10 mouse cellular contexts compared by ENCODE assay signal in genomic region chr10:39543258-39543770, GRCm38 (mm10).
DNase-seq lines count a peak whose midpoint lies in the region; ATAC-seq and TF ChIP-seq lines count a peak whose summit lies in the region.
"Had no signal": no experiment of that assay in that cellular context is flagged by ENCODE, and none has a peak within 500 bp of the region (broad histone marks: within the 10 kb centered on the region; RNA-seq: fewer than 3 reads in every experiment).

No protein-coding gene starts in this region.

- WGBS in heart, embryonic 12.5 days, result 59% methylated on average over 5 of the region's 5 CpGs
- WGBS in midbrain, embryonic 10.5 days, result 63% methylated on average over 5 of the region's 5 CpGs
- 61% methylated on average over 5 of the region's 5 CpGs for WGBS in midbrain, embryonic 11.5 days
- 82% methylated on average over 5 of the region's 5 CpGs for WGBS in limb, embryonic 10.5 days
- 78% methylated on average over 5 of the region's 5 CpGs for WGBS in stomach, postnatal 0 days

- no peak for TF ChIP-seq EP300 in stomach, postnatal 0 days (optimal IDR thresholded peaks at IDR 0.05)

- no peaks in the 10 kb centered on the region for H3K27me3 ChIP-seq in heart, embryonic 12.5 days (replicated peaks)
- H3K27me3 ChIP-seq in midbrain, embryonic 10.5 days (ENCODE audit: low read depth, poor library complexity, severe bottlenecking), result peaks cover 11% of the 10 kb centered on the region; the same call in 1 of the 2 replicates
- H3K27me3 ChIP-seq in midbrain, embryonic 11.5 days (ENCODE audit: control insufficient read depth, insufficient read depth, low read length), result no peaks in the 10 kb centered on the region
- no peaks in the 10 kb centered on the region for H3K27me3 ChIP-seq in limb, embryonic 10.5 days (ENCODE audit: low read depth, poor library complexity, severe bottlenecking)
- no peaks in the 10 kb centered on the region for H3K27me3 ChIP-seq in stomach, postnatal 0 days (ENCODE audit: control insufficient read depth, insufficient read depth, low read length)

- no peak overlapping the region for H3K4me2 ChIP-seq in heart, embryonic 12.5 days
- H3K4me2 ChIP-seq in midbrain, embryonic 11.5 days, result no peak overlapping the region
- no peak overlapping the region for H3K4me2 ChIP-seq in stomach, postnatal 0 days (replicated peaks; ENCODE audit: low read depth)

- DNase-seq in heart, postnatal 4 days, result no peak
- no peak for DNase-seq in midbrain, embryonic 10.5 days (ENCODE audit: low spot score)
- DNase-seq in midbrain, embryonic 11.5 days (ENCODE audit: low spot score, missing footprints), result no peak
- DNase-seq in limb, embryonic 10.5 days (ENCODE audit: low spot score), result no peak
- DNase-seq in stomach, postnatal 0 days (ENCODE audit: low spot score), result no peak
- DNase-seq in yolk sac, embryonic 10.5 days (ENCODE audit: low spot score), result no peak
- no peak for DNase-seq in adrenal gland, postnatal 25 days
- DNase-seq: kidney, postnatal 14 days; lung, postnatal 4 days had no signal

- no peaks in the 10 kb centered on the region for H3K9me3 ChIP-seq in heart, embryonic 12.5 days (replicated peaks)
- H3K9me3 ChIP-seq in midbrain, embryonic 10.5 days (replicated peaks), result no peaks in the 10 kb centered on the region
- H3K9me3 ChIP-seq in midbrain, embryonic 11.5 days (ENCODE audit: control insufficient read depth, low read length), result no peaks in the 10 kb centered on the region
- no peaks in the 10 kb centered on the region for H3K9me3 ChIP-seq in limb, embryonic 10.5 days (replicated peaks)
- no peaks in the 10 kb centered on the region for H3K9me3 ChIP-seq in stomach, postnatal 0 days (ENCODE audit: control insufficient read depth, low read length)

- H3K4me1 ChIP-seq in heart, embryonic 12.5 days (replicated peaks), result peaks cover 39% of the 10 kb centered on the region
- H3K4me1 ChIP-seq in midbrain, embryonic 10.5 days, result peaks cover 63% of the 10 kb centered on the region
- peaks cover 38% of the 10 kb centered on the region for H3K4me1 ChIP-seq in midbrain, embryonic 11.5 days (ENCODE audit: control insufficient read depth, insufficient read depth, low read length)
- peaks cover 66% of the 10 kb centered on the region for H3K4me1 ChIP-seq in limb, embryonic 10.5 days
- H3K4me1 ChIP-seq in stomach, postnatal 0 days (replicated peaks; ENCODE audit: control insufficient read depth, insufficient read depth), result peaks cover 14% of the 10 kb centered on the region

- 0 out of 2 replicates have a peak, but pooled peaks cover 3% of the 10 kb centered on the region for H3K36me3 ChIP-seq in heart, embryonic 12.5 days
- H3K36me3 ChIP-seq in midbrain, embryonic 10.5 days, result peaks cover 9% of the 10 kb centered on the region
- no peaks in the 10 kb centered on the region for H3K36me3 ChIP-seq in midbrain, embryonic 11.5 days (ENCODE audit: control insufficient read depth, insufficient read depth, low read length)
- H3K36me3 ChIP-seq in limb, embryonic 10.5 days, result 0 out of 2 replicates have a peak, but pooled peaks cover 3% of the 10 kb centered on the region
- H3K36me3 ChIP-seq in stomach, postnatal 0 days (ENCODE audit: control insufficient read depth, insufficient read depth, low read length), result no peaks in the 10 kb centered on the region

- ATAC-seq in heart, embryonic 12.5 days (ENCODE audit: insufficient number of reproducible peaks, low FRiP score), result no peak
- ATAC-seq in midbrain, embryonic 11.5 days (ENCODE audit: low FRiP score), result no peak
- no peak for ATAC-seq in stomach, postnatal 0 days (ENCODE audit: low FRiP score, low TSS enrichment)

- peak overlapping the region; percentile 21; the same call in 1 of the 2 replicates for H3K27ac ChIP-seq in heart, embryonic 12.5 days (ENCODE audit: poor library complexity, severe bottlenecking)
- peak overlapping the region; percentile 60 for H3K27ac ChIP-seq in midbrain, embryonic 10.5 days (replicated peaks)
- H3K27ac ChIP-seq in midbrain, embryonic 11.5 days (ENCODE audit: low read depth, low read length), result no peak overlapping the region
- H3K27ac ChIP-seq in limb, embryonic 10.5 days, result peak overlapping the region; percentile 58; the same call in 1 of the 2 replicates
- peak overlapping the region; percentile 64 for H3K27ac ChIP-seq in stomach, postnatal 0 days (replicated peaks)

- no peak for TF ChIP-seq CTCF in stomach, postnatal 0 days (IDR thresholded peaks at IDR 0.05; ENCODE audit: low read depth)

- no peak overlapping the region for H3K4me3 ChIP-seq in heart, embryonic 12.5 days
- H3K4me3 ChIP-seq in midbrain, embryonic 10.5 days, result no peak overlapping the region
- no peak overlapping the region for H3K4me3 ChIP-seq in midbrain, embryonic 11.5 days (ENCODE audit: low read depth, low read length)
- no peak overlapping the region for H3K4me3 ChIP-seq in limb, embryonic 10.5 days
- no peak overlapping the region for H3K4me3 ChIP-seq in stomach, postnatal 0 days (ENCODE audit: low read depth, low read length)

- no peak overlapping the region for H3K9ac ChIP-seq in heart, embryonic 12.5 days
- no peak overlapping the region for H3K9ac ChIP-seq in midbrain, embryonic 11.5 days (ENCODE audit: low read length)
- H3K9ac ChIP-seq in stomach, postnatal 0 days (ENCODE audit: low read length), result no peak overlapping the region
